Mouse (Mus musculus) heart, adult 9 months (tissue): Measurements from ENCODE around the gene Tfe3.
"Not testable (repeated sequence)": the region's sequence is repeated elsewhere in the genome, so short reads cannot be mapped to it uniquely, and the experiment has no call there.

Experiments
- DNase-seq, 2 experiments: peaks; one replicate each; pipeline ENCODE4 v3.0.0; 2022; ENCODE audit warnings: low spot score in 2 of 2

The Tfe3 gene

DNA sequence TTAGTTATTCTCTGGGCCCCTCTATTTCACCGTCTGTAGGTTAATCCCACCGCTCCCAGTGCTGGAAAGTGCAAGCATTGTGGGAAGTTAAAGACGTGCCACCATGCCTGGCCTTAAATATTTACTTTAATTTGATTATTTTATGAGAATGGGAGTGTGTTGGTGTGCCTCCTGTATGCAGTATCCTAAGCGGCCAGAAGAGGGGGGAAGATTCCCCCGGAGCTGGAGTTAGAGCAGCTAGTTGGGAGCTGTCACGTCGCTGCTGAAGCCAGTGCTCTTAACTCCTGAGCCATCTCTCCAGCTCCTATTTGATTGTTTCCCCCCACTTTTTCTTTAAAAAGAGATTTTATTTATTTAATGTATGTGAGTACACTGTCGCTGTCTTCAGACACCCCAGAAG, 52.7 kb downstream of the Tfe3 start:
- DNase-seq = not testable (repeated sequence)

DNA sequence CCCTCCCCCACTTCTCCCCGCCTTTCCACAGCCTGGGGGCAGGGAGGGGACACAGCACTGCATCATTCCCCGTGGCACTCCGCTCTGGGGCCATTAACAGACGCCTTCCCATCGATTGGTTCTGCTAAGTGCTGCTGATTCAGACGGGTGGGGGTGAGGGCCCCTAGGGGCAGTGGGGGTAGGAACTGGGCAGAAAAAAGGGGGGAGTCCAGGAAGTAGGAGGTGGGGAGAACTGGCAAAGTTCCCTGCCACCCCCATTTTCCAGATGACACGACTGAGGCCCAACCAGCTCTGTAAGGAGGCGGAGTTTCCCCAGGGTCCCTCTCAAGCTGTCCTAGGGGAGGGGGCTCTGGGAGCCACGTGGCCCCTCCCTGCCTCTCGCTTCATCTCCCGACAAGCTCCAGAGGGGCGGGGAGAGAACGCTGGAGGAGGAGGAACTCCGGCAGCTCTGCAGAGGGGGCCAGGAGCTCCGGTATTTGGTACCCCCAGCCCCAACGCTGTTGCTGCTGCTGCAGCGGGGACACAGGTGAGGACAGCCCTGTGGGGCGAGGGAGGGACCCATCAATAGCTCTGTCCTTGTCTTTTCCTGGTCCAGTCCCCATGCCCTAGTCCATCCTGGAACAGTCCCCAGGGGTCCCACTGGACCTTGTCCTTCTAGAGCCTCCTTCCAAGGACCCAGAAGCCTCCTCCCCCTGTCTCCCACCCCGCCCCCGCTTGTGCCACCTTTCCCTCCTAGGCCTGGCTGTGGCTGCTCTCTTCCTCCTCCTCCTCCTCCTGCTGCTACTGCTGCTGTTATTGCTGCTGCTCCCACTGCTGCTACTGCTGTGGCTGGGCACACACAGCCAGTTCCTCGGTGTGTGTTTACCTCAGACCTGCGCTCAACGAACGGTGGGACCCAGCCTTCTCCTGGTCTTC, 59.8 kb downstream of the Tfe3 start, which contains the start of gene Kcnd1:
TSS of gene Kcnd1 (plus strand) at position 425 of the 915 bp plus-strand sequence.
- peak; percentile 6 to 16 for DNase-seq
